Comparison of ENCODE assay signal across 9 mouse cellular contexts in the genomic region with DNA sequence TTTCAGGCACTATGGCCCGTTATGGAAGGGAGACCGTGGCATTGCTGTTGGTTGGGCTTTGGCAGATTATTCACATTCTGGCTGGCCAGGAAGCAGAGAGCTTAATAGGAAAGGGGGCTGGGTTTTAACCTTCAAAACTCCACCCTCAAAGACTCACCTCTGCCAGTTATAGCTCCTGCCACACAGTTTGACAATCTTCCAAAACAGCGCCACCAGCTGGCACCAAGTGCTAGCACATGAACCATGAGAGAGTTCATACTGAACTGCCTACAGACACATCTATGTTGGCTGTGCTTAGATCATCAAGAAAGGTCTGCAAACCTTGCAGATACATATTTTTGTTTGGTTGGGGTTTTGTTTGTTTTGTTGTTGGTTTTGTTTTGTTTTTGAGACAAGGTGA. TPM values are rescaled to one million over a fixed set of nuclear protein-coding genes. Genes with fewer than 3 reads are reported as not detected.
DNase-seq lines count a peak whose midpoint lies in the region; ATAC-seq lines count a peak whose summit lies in the region.
"Had no signal": no experiment of that assay in that cellular context is flagged by ENCODE, and none has a peak within 500 bp of the region (broad histone marks: within the 10 kb centered on the region; RNA-seq: fewer than 3 reads in every experiment).

No protein-coding gene starts in this region.

- peak; percentile 26 for DNase-seq in layer of hippocampus, adult 11-12 months (ENCODE audit: low spot score)
- DNase-seq in layer of hippocampus, adult 9-10 months (ENCODE audit: low spot score), result no peak
- DNase-seq in ES-CJ7 (ENCODE audit: low read depth, low spot score), result peak; percentile 80
- peak; percentile 59 to 66 for DNase-seq in adrenal gland, postnatal 36 days
- peak; percentile 37 to 66 for DNase-seq in heart, postnatal 10 days
- no peak for DNase-seq in frontal cortex, postnatal 36 days (ENCODE audit: low spot score in 2 of 2)
- no peak for DNase-seq in hindbrain, embryonic 14.5 days (ENCODE audit: low spot score)
- DNase-seq in right cerebral cortex, postnatal 36 days (ENCODE audit: low spot score in 2 of 2), result no peak

- H3K9me3 ChIP-seq in hindbrain, embryonic 14.5 days (ENCODE audit: control insufficient read depth, low read length), result no peaks in the 10 kb centered on the region
- H3K9me3 ChIP-seq: neural tube, embryonic 13.5 days had no signal

- no peaks in the 10 kb centered on the region for H3K27me3 ChIP-seq in hindbrain, embryonic 14.5 days (ENCODE audit: control insufficient read depth, insufficient read depth, low read length)
- H3K27me3 ChIP-seq: neural tube, embryonic 13.5 days had no signal

- no peak overlapping the region for H3K27ac ChIP-seq in hindbrain, embryonic 14.5 days
- H3K27ac ChIP-seq: neural tube, embryonic 13.5 days had no signal

- H3K4me3 ChIP-seq in hindbrain, embryonic 14.5 days (replicated peaks; ENCODE audit: low read length), result no peak overlapping the region
- H3K4me3 ChIP-seq: neural tube, embryonic 13.5 days had no signal

- ATAC-seq in hindbrain, embryonic 14.5 days (ENCODE audit: low FRiP score), result no peak

- intact Hi-C loops in heart, postnatal 10 days (cut with DNase I), result loop anchor here (5.0 kb wide), 1 partner anchor 48 kb away; no protein-coding TSS in a partner anchor

- H3K4me2 ChIP-seq in hindbrain, embryonic 14.5 days (replicated peaks), result no peak overlapping the region
- H3K4me2 ChIP-seq: neural tube, embryonic 13.5 days had no signal

- no peaks in the 10 kb centered on the region for H3K36me3 ChIP-seq in hindbrain, embryonic 14.5 days (replicated peaks; ENCODE audit: control insufficient read depth, insufficient read depth)
- H3K36me3 ChIP-seq: neural tube, embryonic 13.5 days had no signal

- WGBS in hindbrain, embryonic 14.5 days, result 75% methylated on average over 3 of the region's 3 CpGs

- H3K9ac ChIP-seq in hindbrain, embryonic 14.5 days, result no peak overlapping the region
- H3K9ac ChIP-seq: neural tube, embryonic 13.5 days had no signal

- H3K4me1 ChIP-seq in hindbrain, embryonic 14.5 days (replicated peaks; ENCODE audit: control insufficient read depth, insufficient read depth, low read length), result no peaks in the 10 kb centered on the region
- H3K4me1 ChIP-seq: neural tube, embryonic 13.5 days had no signal

RNA-seq across cellular contexts. Expression of a gene that starts 28.7 kb away (rescaled TPM):
- 100 to 1,000 TPM; 182 to 208 TPM for total RNA-seq in adrenal gland, postnatal 36 days (2021)
- 100 to 1,000 TPM; 194 to 206 TPM for total RNA-seq in heart, postnatal 10 days (2021)
- 131 and 136 TPM in 2 replicates for polyA plus RNA-seq in hindbrain, embryonic 14.5 days (2014; fragmentation: Nextera tagmentation; extraction: Ambion mirVana)

Comparison
In these comparisons a context has a peak if more than half of its experiments do, and no peak if none do; other contexts are left out.
1. DNase-seq: peak in layer of hippocampus, adult 11-12 months (single experiment), ES-CJ7 (single experiment), adrenal gland, postnatal 36 days (2 of 2) and heart, postnatal 10 days (2 of 2); none in layer of hippocampus, adult 9-10 months (single experiment), frontal cortex, postnatal 36 days (0 of 2), hindbrain, embryonic 14.5 days (single experiment) and right cerebral cortex, postnatal 36 days (0 of 2).